Mouse (Mus musculus) brain, embryonic 14.5 days (tissue): ENCODE measurements at regions not wholly inside any gene's neighbourhood (a gene's known extent, or its start where the extent isn't known, plus 50 kb on each side); places are given as distances from the start of the nearest gene placed in this dataset.

Experiments used
- CTCF ChIP-seq: fragments of 200-500 bp; IDR thresholded peaks from 2 replicates; pipeline ENCODE4 v1.5.1; 2012; ENCODE audit warnings: inconsistent platforms, mild to moderate bottlenecking, moderate library complexity, borderline replicate concordance; ENCODE audit not compliant: insufficient read depth, insufficient read length; ENCODE audit errors: extremely low read depth
- POLR2A ChIP-seq: fragments of 200-500 bp; IDR thresholded peaks from 2 replicates; pipeline ENCODE4 v1.6.1; 2012; ENCODE audit warnings: mild to moderate bottlenecking, inconsistent platforms, borderline replicate concordance; ENCODE audit not compliant: poor library complexity, insufficient read depth, insufficient read length, severe bottlenecking; ENCODE audit errors: extremely low read depth

DNA sequence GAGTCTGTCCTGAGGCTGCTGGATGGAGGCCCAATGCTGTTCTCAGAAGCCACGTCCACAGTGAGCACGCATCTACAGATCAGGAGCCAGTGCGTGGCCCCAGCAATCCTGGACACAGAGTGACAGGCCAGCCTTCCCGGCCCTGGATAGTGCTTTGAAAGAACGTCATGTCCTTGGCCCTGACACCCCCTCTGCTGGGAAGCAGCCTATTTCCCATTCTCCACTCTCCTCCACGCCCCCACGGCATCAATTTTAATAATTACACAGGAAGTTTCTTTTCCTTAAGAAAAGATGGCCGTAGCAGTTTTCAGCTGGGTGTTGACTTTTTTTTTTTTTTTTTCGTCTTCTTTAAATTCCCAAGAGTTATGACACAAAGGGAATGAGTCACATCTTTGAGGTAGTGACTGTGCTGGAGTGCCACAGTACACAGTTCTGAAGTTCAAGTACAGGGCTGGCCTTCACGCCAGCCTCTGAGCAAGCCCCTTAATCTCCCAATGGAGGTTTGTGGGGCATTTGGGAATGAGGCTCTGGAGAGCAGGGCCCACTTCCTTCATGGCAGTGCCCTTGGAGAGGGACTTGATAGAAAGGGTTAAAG lies 1280.1 kb upstream of the A1bg start:
- TF ChIP-seq CTCF (no peak), POLR2A (no peak)
